ENCODE assay signal across 8 mouse cellular contexts in the genomic region with DNA sequence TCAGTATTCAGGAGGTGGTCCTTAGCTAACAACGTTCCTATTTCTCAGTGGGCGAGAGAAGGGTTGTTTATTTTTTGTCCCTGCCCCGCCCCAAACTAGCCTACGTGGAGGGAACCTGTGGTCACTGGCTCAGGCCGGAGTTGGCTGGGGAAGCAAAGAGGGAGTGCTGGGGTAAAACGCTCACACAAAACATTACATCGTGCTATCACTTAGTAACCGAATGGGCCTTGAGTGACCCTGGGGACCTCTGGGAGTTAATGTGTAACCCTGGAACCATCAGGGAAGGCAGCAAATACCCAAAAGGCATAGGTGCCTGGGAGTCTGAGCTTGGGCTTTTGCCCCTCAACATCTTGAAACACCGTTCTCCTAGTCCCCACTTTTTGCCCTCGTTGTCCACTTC. TPM values are rescaled to one million over a fixed set of nuclear protein-coding genes. Genes with fewer than 3 reads are reported as not detected.
DNase-seq lines count a peak whose midpoint lies in the region; ATAC-seq lines count a peak whose summit lies in the region.

No protein-coding gene starts in this region.

- H3K9ac ChIP-seq in limb, embryonic 15.5 days: peak overlapping the region; percentile 33; the same call in 1 of the 2 replicates
- H3K9ac ChIP-seq in midbrain, embryonic 15.5 days: no peak overlapping the region

- H3K36me3 ChIP-seq in limb, embryonic 15.5 days: peaks cover 32% of the 10 kb centered on the region
- peaks cover 17% of the 10 kb centered on the region for H3K36me3 ChIP-seq in midbrain, embryonic 15.5 days (replicated peaks)

- no peaks in the 10 kb centered on the region for H3K27me3 ChIP-seq in limb, embryonic 15.5 days
- H3K27me3 ChIP-seq in midbrain, embryonic 15.5 days (replicated peaks): no peaks in the 10 kb centered on the region

- H3K4me1 ChIP-seq in brown adipose tissue, adult 24 weeks (ENCODE audit: control insufficient read depth, insufficient read depth, insufficient read length, low read length): peaks cover 4% of the 10 kb centered on the region; the same call in 1 of the 2 replicates
- peaks cover 44% of the 10 kb centered on the region for H3K4me1 ChIP-seq in limb, embryonic 15.5 days
- peaks cover 52% of the 10 kb centered on the region for H3K4me1 ChIP-seq in midbrain, embryonic 15.5 days

- peak overlapping the region; percentile 95 for H3K4me3 ChIP-seq in brown adipose tissue, adult 24 weeks (ENCODE audit: insufficient read depth, low read depth, low read length)
- H3K4me3 ChIP-seq in limb, embryonic 15.5 days: peak overlapping the region; percentile 73
- H3K4me3 ChIP-seq in midbrain, embryonic 15.5 days: peak overlapping the region; percentile 59

- peak; percentile 59 for DNase-seq in embryo, embryonic 10 days (ENCODE audit: low spot score)
- DNase-seq in embryo, embryonic 9.5 days (ENCODE audit: extremely low spot score): no peak
- peak; percentile 47 for DNase-seq in heart, postnatal 4 days
- DNase-seq in cerebellum, adult 9-10 months: no peak
- no peak for DNase-seq in right cerebral cortex, postnatal 25 days

- under 1% methylated on average over 10 of the region's 10 CpGs for WGBS in limb, embryonic 15.5 days
- WGBS in midbrain, embryonic 15.5 days: 3% methylated on average over 10 of the region's 10 CpGs

- no peaks in the 10 kb centered on the region for H3K9me3 ChIP-seq in limb, embryonic 15.5 days
- H3K9me3 ChIP-seq in midbrain, embryonic 15.5 days: no peaks in the 10 kb centered on the region

- no peak for ATAC-seq in limb, embryonic 15.5 days (ENCODE audit: insufficient number of reproducible peaks, low FRiP score, low TSS enrichment, low read depth)
- ATAC-seq in midbrain, embryonic 15.5 days (replicated peaks): 0 out of 2 replicates have a peak, but pooled peaks have one; percentile 10

- H3K4me2 ChIP-seq in limb, embryonic 15.5 days: peak overlapping the region; percentile 83
- H3K4me2 ChIP-seq in midbrain, embryonic 15.5 days: peak overlapping the region; percentile 76

- 0 out of 2 replicates have a peak overlapping the region, but pooled peaks have one; percentile 4 for H3K27ac ChIP-seq in brown adipose tissue, adult 24 weeks (replicated peaks; ENCODE audit: low read depth, low read length)
- peak overlapping the region; percentile 97 for H3K27ac ChIP-seq in limb, embryonic 15.5 days
- 0 out of 2 replicates have a peak overlapping the region, but pooled peaks have one; percentile 79 for H3K27ac ChIP-seq in midbrain, embryonic 15.5 days

RNA-seq across cellular contexts. Expression of gene Tlcd1, which starts 0.9 kb away (rescaled TPM):
- 77.2 and 118 TPM in 2 replicates for polyA plus RNA-seq in brown adipose tissue, adult 24 weeks (2012; ENCODE audit: insufficient read depth, insufficient read length, missing spikeins)
- total RNA-seq in heart, postnatal 4 days (2021): 1 to 10 TPM; 8.4 to 9.8 TPM
- polyA plus RNA-seq in limb, embryonic 15.5 days (2015; fragmentation: Nextera tagmentation; extraction: Ambion mirVana): 31.3 and 32.0 TPM in 2 replicates
- 7.4 and 7.6 TPM in 2 replicates for polyA plus RNA-seq in midbrain, embryonic 15.5 days (2015; fragmentation: Nextera tagmentation; extraction: Ambion mirVana)

RNA-seq across cellular contexts. Expression of gene Nek8, which starts 1.0 kb away (rescaled TPM):
- polyA plus RNA-seq in brown adipose tissue, adult 24 weeks (2012; ENCODE audit: insufficient read depth, insufficient read length, missing spikeins): 3.2 and 6.3 TPM in 2 replicates
- 1 to 10 TPM; 7.7 to 8.6 TPM for total RNA-seq in heart, postnatal 4 days (2021)
- 15.4 and 16.2 TPM in 2 replicates for polyA plus RNA-seq in limb, embryonic 15.5 days (2015; fragmentation: Nextera tagmentation; extraction: Ambion mirVana)
- polyA plus RNA-seq in midbrain, embryonic 15.5 days (2015; fragmentation: Nextera tagmentation; extraction: Ambion mirVana): 6.5 and 7.3 TPM in 2 replicates

RNA-seq across cellular contexts. Expression of gene Rpl23a, which starts 5.9 kb away (rescaled TPM):
- 881 and 950 TPM in 2 replicates for polyA plus RNA-seq in brown adipose tissue, adult 24 weeks (2012; ENCODE audit: insufficient read depth, insufficient read length, missing spikeins)
- 1,000 to 10,000 TPM; 1,082 to 1,148 TPM for total RNA-seq in heart, postnatal 4 days (2021)
- 1,208 and 1,454 TPM in 2 replicates for polyA plus RNA-seq in limb, embryonic 15.5 days (2015; fragmentation: Nextera tagmentation; extraction: Ambion mirVana)
- polyA plus RNA-seq in midbrain, embryonic 15.5 days (2015; fragmentation: Nextera tagmentation; extraction: Ambion mirVana): 695 and 703 TPM in 2 replicates

RNA-seq across cellular contexts. Expression of gene Rab34, which starts 10.8 kb away (rescaled TPM):
- polyA plus RNA-seq in brown adipose tissue, adult 24 weeks (2012; ENCODE audit: insufficient read depth, insufficient read length, missing spikeins): 61.8 and 78.8 TPM in 2 replicates
- total RNA-seq in heart, postnatal 4 days (2021): 10 to 100 TPM; 25.2 to 28.0 TPM
- polyA plus RNA-seq in limb, embryonic 15.5 days (2015; fragmentation: Nextera tagmentation; extraction: Ambion mirVana): 153 and 164 TPM in 2 replicates
- 56.3 and 61.5 TPM in 2 replicates for polyA plus RNA-seq in midbrain, embryonic 15.5 days (2015; fragmentation: Nextera tagmentation; extraction: Ambion mirVana)

RNA-seq across cellular contexts. Expression of gene Traf4, which starts 12.0 kb away (rescaled TPM):
- polyA plus RNA-seq in brown adipose tissue, adult 24 weeks (2012; ENCODE audit: insufficient read depth, insufficient read length, missing spikeins): 45.7 and 47.5 TPM in 2 replicates
- total RNA-seq in heart, postnatal 4 days (2021): 10 to 100 TPM; 25.8 to 27.5 TPM
- polyA plus RNA-seq in limb, embryonic 15.5 days (2015; fragmentation: Nextera tagmentation; extraction: Ambion mirVana): 65.6 and 67.0 TPM in 2 replicates
- polyA plus RNA-seq in midbrain, embryonic 15.5 days (2015; fragmentation: Nextera tagmentation; extraction: Ambion mirVana): 101 and 107 TPM in 2 replicates

Comparison
In these comparisons a context has a peak if more than half of its experiments do, and no peak if none do; other contexts are left out.
1. DNase-seq: peak in embryo, embryonic 10 days (single experiment) and heart, postnatal 4 days (single experiment); none in embryo, embryonic 9.5 days (single experiment), cerebellum, adult 9-10 months (single experiment) and right cerebral cortex, postnatal 25 days (single experiment).
2. H3K27ac ChIP-seq: peak in every context shown above with its lines; median percentile 97 in limb, embryonic 15.5 days; 79 in midbrain, embryonic 15.5 days; 4 in brown adipose tissue, adult 24 weeks.
3. Peak in every context shown above with its lines, with median percentiles within 50 percentile points of each other: H3K4me3 ChIP-seq.